ENCODE assay signal across 16 mouse cellular contexts in the genomic region with DNA sequence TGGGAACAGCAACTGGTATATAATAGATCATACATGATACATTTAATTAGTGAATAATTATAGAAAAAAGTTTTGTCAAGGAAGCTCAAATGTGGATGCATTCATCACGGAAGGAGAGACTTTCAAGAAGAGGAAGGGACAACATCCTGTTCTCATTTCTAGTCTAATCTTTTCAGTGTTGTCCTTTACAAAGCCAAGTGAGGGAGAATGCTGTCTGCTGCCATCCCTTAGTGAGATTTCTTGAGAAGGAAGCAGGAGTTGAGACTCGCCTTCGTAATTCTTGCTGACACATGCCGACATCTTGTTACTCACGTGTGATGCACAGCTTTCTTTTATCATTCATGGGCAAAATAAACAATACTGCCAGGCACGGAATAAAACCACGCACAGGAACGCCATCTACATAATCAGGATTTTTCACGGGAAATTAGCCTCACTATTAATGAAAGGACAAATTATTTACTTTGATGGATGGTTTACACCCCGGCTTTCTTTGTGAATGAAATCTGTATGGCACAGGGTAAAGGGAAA.
DNase-seq lines count a peak whose midpoint lies in the region; ATAC-seq lines count a peak whose summit lies in the region.
"Had no signal": no experiment of that assay in that cellular context is flagged by ENCODE, and none has a peak within 500 bp of the region (broad histone marks: within the 10 kb centered on the region; RNA-seq: fewer than 3 reads in every experiment).

No protein-coding gene starts in this region.

- 34% methylated on average over 10 of the region's 10 CpGs for WGBS in neural tube, embryonic 11.5 days
- WGBS in midbrain, embryonic 14.5 days, result 8% methylated on average over 10 of the region's 10 CpGs
- WGBS in embryonic facial prominence, embryonic 10.5 days, result 58% methylated on average over 10 of the region's 10 CpGs

- no peak overlapping the region for H3K27ac ChIP-seq in neural tube, embryonic 11.5 days (ENCODE audit: low read depth, low read length)
- no peak overlapping the region for H3K27ac ChIP-seq in midbrain, embryonic 14.5 days (replicated peaks; ENCODE audit: low read depth, low read length)
- H3K27ac ChIP-seq in embryonic facial prominence, embryonic 10.5 days (replicated peaks), result no peak overlapping the region
- H3K27ac ChIP-seq: heart, embryonic 15.5 days; intestine, embryonic 15.5 days; left cerebral cortex, adult 2 months; limb, embryonic 15.5 days; lung, embryonic 15.5 days had no signal

- peaks cover 8% of the 10 kb centered on the region; the same call in 1 of the 2 replicates for H3K4me1 ChIP-seq in neural tube, embryonic 11.5 days (ENCODE audit: control insufficient read depth, insufficient read depth, low read length)
- H3K4me1 ChIP-seq in midbrain, embryonic 14.5 days (ENCODE audit: control insufficient read depth, insufficient read depth, low read length), result peaks cover 19% of the 10 kb centered on the region
- peaks cover 27% of the 10 kb centered on the region for H3K4me1 ChIP-seq in embryonic facial prominence, embryonic 10.5 days
- H3K4me1 ChIP-seq: intestine, embryonic 15.5 days; lung, embryonic 15.5 days had no signal

- no peaks in the 10 kb centered on the region for H3K27me3 ChIP-seq in neural tube, embryonic 11.5 days (ENCODE audit: control insufficient read depth, insufficient read depth, low read length)
- H3K27me3 ChIP-seq in midbrain, embryonic 14.5 days (ENCODE audit: control insufficient read depth, insufficient read depth, low read length), result 0 out of 2 replicates have a peak, but pooled peaks cover 3% of the 10 kb centered on the region
- no peaks in the 10 kb centered on the region for H3K27me3 ChIP-seq in embryonic facial prominence, embryonic 10.5 days (replicated peaks; ENCODE audit: low read depth, poor library complexity, severe bottlenecking)
- H3K27me3 ChIP-seq: heart, embryonic 15.5 days; intestine, embryonic 15.5 days; limb, embryonic 15.5 days; lung, embryonic 15.5 days had no signal

- H3K9ac ChIP-seq in neural tube, embryonic 11.5 days (ENCODE audit: low read length), result no peak overlapping the region
- H3K9ac ChIP-seq in midbrain, embryonic 14.5 days (replicated peaks; ENCODE audit: low read length), result no peak overlapping the region
- H3K9ac ChIP-seq: heart, embryonic 15.5 days; intestine, embryonic 15.5 days; limb, embryonic 15.5 days; lung, embryonic 15.5 days had no signal

- H3K4me3 ChIP-seq in neural tube, embryonic 11.5 days (ENCODE audit: low read depth, low read length), result no peak overlapping the region
- H3K4me3 ChIP-seq in midbrain, embryonic 14.5 days (replicated peaks; ENCODE audit: low read depth, low read length), result no peak overlapping the region
- no peak overlapping the region for H3K4me3 ChIP-seq in embryonic facial prominence, embryonic 10.5 days
- H3K4me3 ChIP-seq: heart, embryonic 15.5 days; intestine, embryonic 15.5 days; left cerebral cortex, adult 2 months; limb, embryonic 15.5 days; lung, embryonic 15.5 days had no signal

- H3K4me2 ChIP-seq in neural tube, embryonic 11.5 days (ENCODE audit: low read depth), result no peak overlapping the region; the same call in 1 of the 2 replicates
- peak overlapping the region; percentile 31 for H3K4me2 ChIP-seq in midbrain, embryonic 14.5 days (ENCODE audit: low read length)
- H3K4me2 ChIP-seq: heart, embryonic 15.5 days; intestine, embryonic 15.5 days; limb, embryonic 15.5 days; lung, embryonic 15.5 days had no signal

- ATAC-seq in neural tube, embryonic 11.5 days (ENCODE audit: insufficient read depth, low FRiP score, low TSS enrichment), result 0 out of 2 replicates have a peak, but pooled peaks have one; percentile 31
- ATAC-seq in midbrain, embryonic 14.5 days (ENCODE audit: low FRiP score, low TSS enrichment), result no peak

- H3K36me3 ChIP-seq in neural tube, embryonic 11.5 days (ENCODE audit: control insufficient read depth, insufficient read depth, low read length), result no peaks in the 10 kb centered on the region
- no peaks in the 10 kb centered on the region for H3K36me3 ChIP-seq in midbrain, embryonic 14.5 days (ENCODE audit: control insufficient read depth, insufficient read depth, low read length)
- H3K36me3 ChIP-seq in embryonic facial prominence, embryonic 10.5 days (replicated peaks), result no peaks in the 10 kb centered on the region
- H3K36me3 ChIP-seq: heart, embryonic 15.5 days; intestine, embryonic 15.5 days; limb, embryonic 15.5 days; lung, embryonic 15.5 days had no signal

- no peaks in the 10 kb centered on the region for H3K9me3 ChIP-seq in neural tube, embryonic 11.5 days (ENCODE audit: control insufficient read depth, low read length)
- no peaks in the 10 kb centered on the region for H3K9me3 ChIP-seq in midbrain, embryonic 14.5 days (ENCODE audit: control insufficient read depth, low read length)
- H3K9me3 ChIP-seq in embryonic facial prominence, embryonic 10.5 days, result no peaks in the 10 kb centered on the region
- H3K9me3 ChIP-seq: heart, embryonic 15.5 days; intestine, embryonic 15.5 days; limb, embryonic 15.5 days; lung, embryonic 15.5 days had no signal

- DNase-seq in embryo, embryonic 10.5 days (ENCODE audit: low spot score), result peak; percentile 18
- no peak for DNase-seq in embryo, embryonic 9.5 days (ENCODE audit: extremely low spot score)
- DNase-seq in neural tube, embryonic 11.5 days (ENCODE audit: low spot score), result no peak
- no peak for DNase-seq in neural tube, embryonic 10.5 days (ENCODE audit: extremely low spot score, low spot score)
- peak; percentile 56 for DNase-seq in midbrain, embryonic 14.5 days
- no peak for DNase-seq in embryonic facial prominence, embryonic 10.5 days (ENCODE audit: low spot score)
- no peak for DNase-seq in testis, postnatal 14 days (ENCODE audit: low spot score)
- DNase-seq in ovary, adult 18-20 months (ENCODE audit: low spot score), result no peak
- DNase-seq: adrenal gland, postnatal 36 days; gastrocnemius, postnatal 25 days; kidney, postnatal 14 days had no signal

Comparison
In these comparisons a context has a peak if more than half of its experiments do, and no peak if none do; other contexts are left out.
1. DNase-seq: peak in embryo, embryonic 10.5 days (single experiment) and midbrain, embryonic 14.5 days (single experiment); none in embryo, embryonic 9.5 days (single experiment), neural tube, embryonic 11.5 days (single experiment), neural tube, embryonic 10.5 days (single experiment), embryonic facial prominence, embryonic 10.5 days (single experiment), testis, postnatal 14 days (single experiment) and ovary, adult 18-20 months (single experiment).